16 mouse cellular contexts compared by ENCODE assay signal in genomic region chr10:61550106-61550505, GRCm38 (mm10). TPM values are rescaled to one million over a fixed set of nuclear protein-coding genes. Genes with fewer than 3 reads are reported as not detected.
DNase-seq lines count a peak whose midpoint lies in the region; ATAC-seq and TF ChIP-seq lines count a peak whose summit lies in the region.
"Had no signal": no experiment of that assay in that cellular context is flagged by ENCODE, and none has a peak within 500 bp of the region (broad histone marks: within the 10 kb centered on the region; RNA-seq: fewer than 3 reads in every experiment).

No protein-coding gene starts in this region.

- 83% methylated on average over 8 of the region's 8 CpGs for WGBS in forebrain, embryonic 10.5 days
- 80% methylated on average over 8 of the region's 8 CpGs for WGBS in forebrain, embryonic 11.5 days
- 59% methylated on average over 8 of the region's 8 CpGs for WGBS in midbrain, embryonic 15.5 days

- H3K4me1 ChIP-seq in forebrain, embryonic 10.5 days, result peaks cover 18% of the 10 kb centered on the region
- H3K4me1 ChIP-seq in forebrain, embryonic 11.5 days (replicated peaks; ENCODE audit: control insufficient read depth, insufficient read depth, low read length), result no peaks in the 10 kb centered on the region
- no peaks in the 10 kb centered on the region for H3K4me1 ChIP-seq in midbrain, embryonic 15.5 days
- H3K4me1 ChIP-seq: lung, embryonic 15.5 days had no signal

- no peak overlapping the region for H3K4me3 ChIP-seq in forebrain, embryonic 10.5 days
- H3K4me3 ChIP-seq in forebrain, embryonic 11.5 days (ENCODE audit: low read depth, low read length), result no peak overlapping the region
- H3K4me3 ChIP-seq in midbrain, embryonic 15.5 days, result no peak overlapping the region
- H3K4me3 ChIP-seq: left cerebral cortex, adult 2 months; lung, embryonic 15.5 days had no signal

- H3K9ac ChIP-seq in forebrain, embryonic 11.5 days (ENCODE audit: low read length), result no peak overlapping the region
- no peak overlapping the region for H3K9ac ChIP-seq in midbrain, embryonic 15.5 days
- H3K9ac ChIP-seq: lung, embryonic 15.5 days had no signal

- no peak for TF ChIP-seq CTCF in brain, embryonic 14.5 days (IDR thresholded peaks at IDR 0.05; ENCODE audit: borderline replicate concordance, extremely low read depth, insufficient read depth, insufficient read length)

- peak overlapping the region; percentile 36 for H3K27ac ChIP-seq in forebrain, embryonic 10.5 days
- no peak overlapping the region; the same call in 1 of the 2 replicates for H3K27ac ChIP-seq in forebrain, embryonic 11.5 days (ENCODE audit: low read depth, low read length)
- H3K27ac ChIP-seq in midbrain, embryonic 15.5 days, result 0 out of 2 replicates have a peak overlapping the region, but pooled peaks have one; percentile 20
- H3K27ac ChIP-seq: left cerebral cortex, adult 2 months; lung, embryonic 15.5 days had no signal

- no peak for DNase-seq in forebrain, embryonic 10.5 days (ENCODE audit: extremely low spot score, low spot score)
- no peak for DNase-seq in forebrain, embryonic 11.5 days (ENCODE audit: low spot score)
- DNase-seq in brain, embryonic 14.5 days (ENCODE audit: low read depth), result peak; percentile 41
- peak; percentile 57 to 67 for DNase-seq in cerebellum, postnatal 25 days
- DNase-seq in frontal cortex, adult 2 months (ENCODE audit: extremely low spot score in 1 of 2, low spot score in 1 of 2), result no peak
- DNase-seq: adrenal gland, postnatal 14 days; gastrocnemius, postnatal 36 days; liver; right cerebral cortex, postnatal 14 days; thymus, adult 2 months had no signal

- no peaks in the 10 kb centered on the region for H3K9me3 ChIP-seq in forebrain, embryonic 10.5 days
- H3K9me3 ChIP-seq in forebrain, embryonic 11.5 days (ENCODE audit: control insufficient read depth, low read length), result no peaks in the 10 kb centered on the region
- no peaks in the 10 kb centered on the region for H3K9me3 ChIP-seq in midbrain, embryonic 15.5 days
- H3K9me3 ChIP-seq: lung, embryonic 15.5 days had no signal

- no peak for TF ChIP-seq POLR2A in brain, embryonic 14.5 days (IDR thresholded peaks at IDR 0.05; ENCODE audit: borderline replicate concordance, extremely low read depth, insufficient read depth, insufficient read length, poor library complexity, severe bottlenecking)

- H3K4me2 ChIP-seq in forebrain, embryonic 11.5 days (ENCODE audit: low read depth, low read length, severe bottlenecking), result no peak overlapping the region
- no peak overlapping the region for H3K4me2 ChIP-seq in midbrain, embryonic 15.5 days
- H3K4me2 ChIP-seq: lung, embryonic 15.5 days had no signal

- no peaks in the 10 kb centered on the region for H3K36me3 ChIP-seq in forebrain, embryonic 10.5 days (replicated peaks)
- no peaks in the 10 kb centered on the region for H3K36me3 ChIP-seq in forebrain, embryonic 11.5 days (ENCODE audit: control insufficient read depth, insufficient read depth, low read length)
- H3K36me3 ChIP-seq in midbrain, embryonic 15.5 days (replicated peaks), result no peaks in the 10 kb centered on the region
- H3K36me3 ChIP-seq: lung, embryonic 15.5 days had no signal

- no peaks in the 10 kb centered on the region for H3K27me3 ChIP-seq in forebrain, embryonic 10.5 days (ENCODE audit: poor library complexity, severe bottlenecking)
- H3K27me3 ChIP-seq in forebrain, embryonic 11.5 days (ENCODE audit: control insufficient read depth, insufficient read depth, low read length), result no peaks in the 10 kb centered on the region
- no peaks in the 10 kb centered on the region for H3K27me3 ChIP-seq in midbrain, embryonic 15.5 days (replicated peaks)
- H3K27me3 ChIP-seq: lung, embryonic 15.5 days had no signal

- ATAC-seq in forebrain, embryonic 11.5 days (replicated peaks; ENCODE audit: low FRiP score), result no peak
- ATAC-seq in midbrain, embryonic 15.5 days (replicated peaks), result 0 out of 2 replicates have a peak, but pooled peaks have one; percentile 37
- ATAC-seq in megakaryocyte progenitor cell, adult 5-6 weeks (replicated peaks; ENCODE audit: poor library complexity), result no peak
- ATAC-seq in monocyte, adult 5-6 weeks (replicated peaks; ENCODE audit: insufficient number of reproducible peaks, low FRiP score, low TSS enrichment, poor library complexity, severe bottlenecking), result no peak

RNA-seq across cellular contexts. Expression of gene Npffr1, which starts 45.2 kb away (rescaled TPM):
- 0.05 and 0.07 TPM in 2 replicates for polyA plus RNA-seq in forebrain, embryonic 10.5 days (2016; fragmentation: Nextera tagmentation; extraction: Ambion mirVana)
- 0.05 and 0.09 TPM in 2 replicates for polyA plus RNA-seq in forebrain, embryonic 11.5 days (2014; fragmentation: Nextera tagmentation; extraction: Ambion mirVana)
- polyA plus RNA-seq in brain, embryonic 14.5 days (2012; rRNA removed), result 0.62 and 0.94 TPM in 2 replicates
- polyA plus RNA-seq in midbrain, embryonic 15.5 days (2015; fragmentation: Nextera tagmentation; extraction: Ambion mirVana), result 2.3 and 2.4 TPM in 2 replicates
- 0.10 TPM in 2 replicates for total RNA-seq in megakaryocyte progenitor cell, adult 5-6 weeks (2015)
- total RNA-seq in megakaryocyte progenitor cell, adult 5-6 weeks (2017), result not detected in 2 replicates
- polyA plus RNA-seq in frontal cortex, adult 2 months (2012; rRNA removed), result 1.3 and 1.4 TPM in 2 replicates
- total RNA-seq in monocyte, adult 5-6 weeks (2017), result not detected in 3 replicates
- total RNA-seq: gastrocnemius, postnatal 36 days; megakaryocyte-erythroid progenitor cell, adult 5-6 weeks had no signal

Comparison
In these comparisons a context has a peak if more than half of its experiments do, and no peak if none do; other contexts are left out.
1. DNase-seq: peak in brain, embryonic 14.5 days (single experiment) and cerebellum, postnatal 25 days (2 of 2); none in forebrain, embryonic 10.5 days (single experiment), forebrain, embryonic 11.5 days (single experiment) and frontal cortex, adult 2 months (0 of 2).